Mouse (Mus musculus) urinary bladder, adult 18-20 months (tissue): ENCODE measurements at regions not wholly inside any gene's neighbourhood (a gene's known extent, or its start where the extent isn't known, plus 50 kb on each side); places are given as distances from the start of the nearest gene placed in this dataset.

Experiments
- DNase-seq, 2 experiments: peaks; one replicate each; pipeline ENCODE4 v3.0.0; 2022; ENCODE audit warnings: low spot score in 2 of 2, mixed read lengths in 2 of 2

GRCm38 (mm10) chr5:74773558-74774429 lies 71.1 kb upstream of the Lnx1 start:
- DNase-seq, result no peak

- DNase-seq, result no peak
Measured at GRCm38 (mm10) chr5:74771121-74771520, 68.4 kb upstream of the Lnx1 start.

GRCm38 (mm10) chr5:74769023-74769422 lies 66.3 kb upstream of the Lnx1 start:
- DNase-seq, result no peak

- no peak for DNase-seq
Measured at GRCm38 (mm10) chr5:74767993-74768392, 65.3 kb upstream of the Lnx1 start.

- DNase-seq, result no peak
Measured at GRCm38 (mm10) chr5:74766211-74766610, 63.5 kb upstream of the Lnx1 start.

- no peak for DNase-seq
Measured at GRCm38 (mm10) chr5:74765061-74765767, 62.5 kb upstream of the Lnx1 start.

- no peak for DNase-seq
Measured at GRCm38 (mm10) chr5:74757557-74757956, 54.8 kb upstream of the Lnx1 start.

GRCm38 (mm10) chr5:74752961-74753360 lies 50.2 kb upstream of the Lnx1 start:
- DNase-seq, result no peak
